Mouse (Mus musculus) ovary, adult 18-20 months (tissue): ENCODE data around the gene Acot9.

ENCODE experiments used
- DNase-seq: peaks from one replicate; pipeline ENCODE4 v3.0.0; 2022; ENCODE audit warnings: low spot score, mixed read lengths

The Acot9 gene

DNA sequence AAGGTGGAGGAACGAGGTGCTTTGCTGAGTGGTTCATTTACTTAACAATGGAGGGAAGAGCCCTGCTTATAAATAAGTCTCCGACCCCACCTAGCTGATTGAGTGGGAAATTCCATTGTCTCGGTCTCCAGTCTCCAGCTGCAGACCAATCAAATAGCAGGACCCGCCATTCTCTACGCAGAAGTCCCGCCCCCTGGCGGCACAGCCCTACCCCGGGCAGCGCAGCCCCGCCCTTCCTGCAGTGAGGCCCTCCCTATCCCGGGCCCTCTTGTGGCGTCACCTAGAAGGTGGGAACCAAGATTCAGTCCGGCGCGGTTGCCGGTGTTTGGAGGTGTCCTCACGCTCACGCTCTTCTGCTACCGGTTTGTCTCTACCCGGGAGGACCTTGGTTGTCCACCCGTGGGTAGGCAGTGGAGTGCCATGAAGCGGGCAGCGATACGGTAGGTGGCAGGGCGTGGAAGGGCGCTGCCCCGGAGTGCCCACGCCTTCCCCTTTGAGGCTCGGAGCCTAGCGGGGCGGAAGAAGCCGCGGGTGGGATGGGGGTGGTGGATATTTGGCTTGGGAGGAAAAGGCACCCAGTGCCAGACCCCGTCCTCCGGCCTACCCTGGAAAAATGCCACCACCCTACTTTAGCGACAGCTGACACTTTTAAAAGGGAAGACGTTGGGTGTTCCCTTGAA, at the start of gene Acot9:
Gene Acot9, plus strand, starts transcription at position 209 of the 680 bp plus-strand sequence.
- peak; percentile 77 for DNase-seq

DNA sequence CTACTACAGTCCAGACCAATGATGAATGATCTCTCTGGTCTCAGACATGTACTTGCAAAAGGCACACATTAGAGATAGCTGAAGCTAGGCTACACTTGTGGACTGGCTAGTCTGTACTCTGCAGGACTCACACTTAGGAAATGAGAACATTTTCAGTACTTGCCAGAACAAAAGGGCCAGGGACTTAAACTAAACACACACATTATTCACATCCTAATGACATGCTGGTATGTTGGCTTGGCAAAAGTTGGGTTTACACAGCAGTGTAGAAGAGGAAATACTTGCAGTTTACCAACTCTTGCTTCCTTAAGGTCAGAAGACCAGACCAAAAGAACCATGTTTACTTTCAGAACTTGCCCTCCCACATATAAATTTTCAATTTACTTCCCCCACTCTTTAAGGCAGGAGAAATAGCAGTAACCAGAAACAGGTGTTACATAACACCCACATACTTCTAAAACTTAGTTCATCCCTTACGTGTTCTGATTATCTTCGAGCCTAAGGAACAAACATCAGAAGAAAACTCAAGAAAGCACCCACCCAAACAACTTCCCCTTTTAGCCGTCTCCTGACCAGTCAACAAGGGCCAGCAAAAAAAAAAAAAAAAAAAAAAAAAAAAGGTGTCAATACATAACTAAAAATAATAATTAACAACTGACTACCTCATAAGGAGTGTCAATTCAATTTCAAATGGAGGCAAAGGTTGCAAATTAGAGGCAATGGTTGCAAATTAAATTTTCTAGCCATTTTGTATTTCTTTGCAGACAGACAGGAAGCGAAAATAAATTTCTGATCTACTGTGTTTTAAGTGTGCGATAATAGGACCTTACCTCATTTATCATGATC, 47.7 kb upstream of the Acot9 start:
- DNase-seq: no peak

- no peak for DNase-seq
These were observed 46.6 kb upstream of the Acot9 start for GRCm38 (mm10) chrX:155215501-155216248.

GRCm38 (mm10) chrX:155216271-155216670, 46.0 kb upstream of the Acot9 start, which contains the start of gene Sat1:
Gene Sat1, minus strand, starts transcription at chrX:155216449.
- peak; percentile 89 for DNase-seq

DNA sequence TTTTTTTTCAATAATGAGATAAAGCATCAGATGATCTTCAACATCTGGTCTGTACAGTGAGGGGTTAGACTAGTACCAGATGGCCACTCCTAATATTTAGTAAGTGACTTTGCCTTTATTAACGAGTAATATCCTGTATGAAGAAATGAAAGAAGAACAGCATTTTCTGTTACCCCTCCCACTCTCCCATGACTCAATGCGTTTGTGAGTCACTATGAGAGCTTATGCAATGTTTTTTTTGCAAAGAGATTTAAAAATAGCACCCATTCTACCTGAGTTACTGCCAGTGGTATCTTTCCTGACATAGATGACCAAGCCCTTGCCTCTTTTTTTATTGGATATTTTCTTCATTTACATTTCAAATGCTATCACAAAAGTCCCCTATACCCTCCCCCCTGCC, 44.0 kb upstream of the Acot9 start:
- DNase-seq: no peak

DNA sequence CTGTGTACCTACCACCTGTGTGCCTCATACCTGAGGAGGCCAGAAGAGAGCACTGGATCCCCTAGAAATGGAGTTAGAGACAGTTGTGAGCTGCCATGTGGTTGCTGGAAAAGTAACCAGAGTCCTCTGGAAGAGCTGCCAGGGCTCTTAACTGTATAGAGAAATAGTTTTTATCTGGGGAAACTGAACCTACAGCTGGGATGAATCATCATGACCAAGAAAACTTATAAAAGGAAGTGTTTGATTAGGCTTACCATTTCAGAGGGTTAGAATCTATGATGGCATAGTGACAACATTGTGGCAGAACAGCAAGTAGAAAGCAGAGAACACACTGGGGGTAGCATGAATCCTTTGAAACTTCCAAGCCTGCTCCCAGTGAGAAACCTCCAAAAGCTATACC, 5.4 kb upstream of the Acot9 start:
- no peak for DNase-seq

- no peak for DNase-seq
These were observed 641 bp downstream of the Acot9 start for GRCm38 (mm10) chrX:155262915-155263252.

DNA sequence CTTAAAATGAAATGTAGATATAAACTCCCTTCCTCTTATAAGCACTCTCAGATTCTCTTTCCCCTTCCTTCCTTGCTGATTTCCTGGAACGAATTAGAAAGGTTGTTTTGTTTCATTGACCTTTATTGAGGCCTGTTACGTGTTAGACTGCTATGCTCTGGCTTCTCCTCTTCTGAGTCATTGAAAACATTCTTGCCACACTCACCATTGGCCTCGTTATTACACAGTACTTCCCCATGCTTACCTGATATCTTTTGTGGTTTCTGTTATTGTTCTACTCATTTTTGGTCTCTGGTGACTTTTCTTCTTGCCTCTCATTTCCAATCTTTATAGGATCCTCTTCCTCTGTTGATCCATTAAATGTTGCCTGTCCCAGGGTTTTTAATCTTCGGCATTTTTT, 16.2 kb downstream of the Acot9 start:
- no peak for DNase-seq

DNA sequence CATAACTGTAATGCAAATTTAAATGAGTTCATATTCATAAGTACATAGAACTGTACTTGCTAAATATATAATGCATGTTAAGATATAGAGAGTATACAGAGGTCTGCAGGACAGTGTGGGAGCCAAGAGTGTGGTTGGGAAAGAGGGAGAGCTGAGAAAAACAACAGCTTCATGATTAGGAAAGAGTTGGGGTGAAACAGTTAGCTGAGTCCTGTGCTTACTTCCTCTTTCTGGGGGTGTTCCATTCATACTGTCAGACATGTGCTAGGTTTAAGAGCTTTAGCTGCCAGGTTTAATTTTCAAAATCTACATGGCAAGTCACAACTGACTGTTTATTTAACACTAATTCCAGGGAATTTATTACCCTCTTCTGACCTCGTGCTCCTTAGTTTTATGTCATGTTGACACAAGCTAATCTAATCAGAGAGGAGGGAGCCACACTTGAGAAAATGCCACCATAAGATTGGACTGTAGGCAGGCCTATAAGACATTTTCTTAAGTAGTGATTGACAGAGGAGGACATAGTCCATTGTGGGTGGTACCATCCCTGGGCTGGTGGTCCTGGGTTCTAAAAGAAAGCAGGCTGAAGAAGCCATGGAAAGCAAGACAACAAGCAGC, 18.3 kb downstream of the Acot9 start:
- DNase-seq: no peak

DNA sequence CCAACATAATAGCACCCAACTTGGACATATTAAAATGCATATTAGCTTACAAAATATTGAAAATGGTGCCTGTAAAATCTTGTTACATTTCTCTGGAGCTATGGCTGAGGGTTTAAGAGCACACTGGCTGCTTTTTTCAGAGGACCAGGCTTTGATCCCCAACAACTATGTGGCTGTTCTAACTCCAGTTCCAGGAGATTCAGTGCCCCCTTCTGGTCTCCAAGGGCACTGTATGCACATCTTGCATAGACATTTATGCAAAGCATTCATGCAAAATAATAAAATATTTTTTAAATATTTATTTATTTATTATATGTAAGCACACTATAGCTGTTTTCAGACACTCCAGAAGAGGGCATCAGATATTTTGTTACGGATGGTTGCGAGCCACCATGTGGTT, 44.1 kb downstream of the Acot9 start:
- DNase-seq: no peak

- DNase-seq: no peak
These were observed 55.8 kb downstream of the Acot9 start for GRCm38 (mm10) chrX:155318005-155318404.

DNA sequence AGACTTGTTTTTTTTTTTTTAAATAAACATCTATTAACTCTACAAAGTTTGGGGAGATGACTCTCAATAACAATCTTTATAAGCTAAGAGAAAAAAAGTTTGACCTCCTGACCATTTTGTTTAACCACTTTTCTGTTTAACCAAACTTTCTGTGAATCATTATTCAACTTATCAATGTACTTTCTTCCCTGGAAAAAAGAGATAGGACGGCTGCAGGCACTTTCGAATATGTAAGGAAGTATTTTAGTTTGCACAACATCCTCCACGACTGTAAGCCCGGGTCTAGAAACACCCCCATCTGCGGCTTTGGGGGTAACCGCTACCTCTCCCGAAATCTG, 75.3 kb downstream of the Acot9 start:
- DNase-seq: no peak

- peak; percentile 59 for DNase-seq
These were observed 75.9 kb downstream of the Acot9 start for GRCm38 (mm10) chrX:155337905-155338721.

DNA sequence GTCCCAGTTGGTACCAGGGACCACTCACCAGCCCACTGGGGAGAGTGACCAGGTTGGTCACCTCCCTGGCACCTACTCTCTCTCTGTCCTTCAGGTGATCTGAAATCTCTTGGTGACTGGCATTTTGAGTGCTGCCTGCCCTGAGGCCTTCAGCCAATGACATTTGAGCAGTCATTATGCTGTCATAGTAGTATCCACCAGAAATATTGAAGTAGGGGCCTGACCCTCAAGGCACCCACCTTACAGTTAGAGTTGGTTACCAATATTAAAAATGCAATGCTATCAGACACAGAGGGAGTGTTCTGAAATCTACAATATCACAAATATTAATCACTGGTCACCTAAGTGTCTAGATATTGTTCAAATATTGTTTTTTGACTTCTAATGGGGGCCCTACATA, 78.4 kb downstream of the Acot9 start, which contains the start of gene Prdx4:
Gene Prdx4, minus strand, starts transcription at position 101 of the 400 bp plus-strand sequence.
- DNase-seq: no peak

DNA sequence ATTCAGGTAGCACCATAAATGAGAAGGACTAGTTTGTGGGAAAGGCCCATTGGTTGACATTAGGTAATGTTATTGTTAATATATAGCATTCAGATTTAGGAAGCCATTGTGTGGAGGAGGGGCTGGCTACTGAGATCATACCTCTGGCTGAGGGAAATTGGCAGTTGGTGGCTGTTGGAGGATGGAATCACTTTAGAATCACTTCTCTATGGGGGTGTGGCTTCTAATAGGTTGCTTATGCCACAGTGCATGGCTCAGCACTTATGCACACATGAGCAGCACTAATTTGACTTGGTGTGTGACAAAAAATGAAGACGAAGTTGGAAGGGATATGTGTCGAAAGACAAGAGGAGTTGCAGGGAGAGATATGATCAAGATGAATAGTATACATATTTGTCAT, 84.0 kb downstream of the Acot9 start:
- DNase-seq: no peak
